Mouse (Mus musculus): ENCODE measurements at regions not wholly inside any gene's neighbourhood (a gene's known extent, or its start where the extent isn't known, plus 50 kb on each side); places are given as distances from the start of the nearest gene placed in this dataset.

GRCm38 (mm10) chr5:141138771-141139360 lies 102.4 kb upstream of the Sdk1 start:
- TF ChIP-seq NANOG (IDR thresholded peaks at IDR 0.05; ENCODE audit: borderline replicate concordance, low read length) (no peak), POU5F1 (IDR thresholded peaks at IDR 0.05; ENCODE audit: borderline replicate concordance, low read length) (no peak), CTCF (conservative IDR thresholded peaks at IDR 0.05; ENCODE audit: low read length) (no peak)
- Histone ChIP-seq H3K4me3 (replicated peaks; ENCODE audit: low read length) (no peak overlapping the region), H3K36me3 (ENCODE audit: insufficient read depth, low read length) (no peaks in the 10 kb centered on the region), H3K4me1 (replicated peaks; ENCODE audit: low read depth, low read length) (peaks cover 24% of the 10 kb centered on the region), H3K27me3 (ENCODE audit: insufficient read depth, low read length) (no peaks in the 10 kb centered on the region), H3K9me3 (ENCODE audit: low read length) (no peaks in the 10 kb centered on the region)

- H3K4me3 ChIP-seq (replicated peaks; ENCODE audit: low read length), result no peak overlapping the region
- H3K9me3 ChIP-seq (ENCODE audit: low read length), result no peaks in the 10 kb centered on the region
- H3K36me3 ChIP-seq (ENCODE audit: insufficient read depth, low read length), result no peaks in the 10 kb centered on the region
- TF ChIP-seq CTCF (conservative IDR thresholded peaks at IDR 0.05; ENCODE audit: low read length) (no peak), NANOG (IDR thresholded peaks at IDR 0.05; ENCODE audit: borderline replicate concordance, low read length) (no peak), POU5F1 (IDR thresholded peaks at IDR 0.05; ENCODE audit: borderline replicate concordance, low read length) (no peak)
- peaks cover 24% of the 10 kb centered on the region for H3K4me1 ChIP-seq (replicated peaks; ENCODE audit: low read depth, low read length)
- H3K27me3 ChIP-seq (ENCODE audit: insufficient read depth, low read length), result no peaks in the 10 kb centered on the region
Observed at GRCm38 (mm10) chr5:141139361-141139912, 101.9 kb upstream of the Sdk1 start.

- Histone ChIP-seq H3K9me3 (ENCODE audit: low read length) (no peaks in the 10 kb centered on the region), H3K4me3 (replicated peaks; ENCODE audit: low read length) (no peak overlapping the region), H3K4me1 (replicated peaks; ENCODE audit: low read depth, low read length) (no peaks in the 10 kb centered on the region), H3K27me3 (ENCODE audit: insufficient read depth, low read length) (no peaks in the 10 kb centered on the region), H3K36me3 (ENCODE audit: insufficient read depth, low read length) (no peaks in the 10 kb centered on the region)
- TF ChIP-seq POU5F1 (IDR thresholded peaks at IDR 0.05; ENCODE audit: borderline replicate concordance, low read length), result no peak
- no peak for TF ChIP-seq NANOG (IDR thresholded peaks at IDR 0.05; ENCODE audit: borderline replicate concordance, low read length)
- TF ChIP-seq CTCF (conservative IDR thresholded peaks at IDR 0.05; ENCODE audit: low read length), result no peak
Observed at GRCm38 (mm10) chr5:141160391-141160790, 80.9 kb upstream of the Sdk1 start.

GRCm38 (mm10) chr5:141160956-141161355 lies 80.3 kb upstream of the Sdk1 start:
- Histone ChIP-seq H3K36me3 (ENCODE audit: insufficient read depth, low read length) (no peaks in the 10 kb centered on the region), H3K27me3 (ENCODE audit: insufficient read depth, low read length) (no peaks in the 10 kb centered on the region), H3K4me3 (replicated peaks; ENCODE audit: low read length) (no peak overlapping the region), H3K4me1 (replicated peaks; ENCODE audit: low read depth, low read length) (no peaks in the 10 kb centered on the region), H3K9me3 (ENCODE audit: low read length) (no peaks in the 10 kb centered on the region)
- no peak for TF ChIP-seq NANOG (IDR thresholded peaks at IDR 0.05; ENCODE audit: borderline replicate concordance, low read length)

- TF ChIP-seq NANOG (IDR thresholded peaks at IDR 0.05; ENCODE audit: borderline replicate concordance, low read length) (no peak), POU5F1 (IDR thresholded peaks at IDR 0.05; ENCODE audit: borderline replicate concordance, low read length) (no peak), CTCF (conservative IDR thresholded peaks at IDR 0.05; ENCODE audit: low read length) (no peak)
- no peaks in the 10 kb centered on the region for H3K36me3 ChIP-seq (ENCODE audit: insufficient read depth, low read length)
Observed at GRCm38 (mm10) chr5:141182442-141182841, 58.8 kb upstream of the Sdk1 start.

GRCm38 (mm10) chr5:141189033-141189432 lies 52.3 kb upstream of the Sdk1 start:
- Histone ChIP-seq H3K4me1 (replicated peaks; ENCODE audit: low read depth, low read length) (no peaks in the 10 kb centered on the region), H3K4me3 (replicated peaks; ENCODE audit: low read length) (no peak overlapping the region), H3K36me3 (ENCODE audit: insufficient read depth, low read length) (no peaks in the 10 kb centered on the region), H3K9me3 (ENCODE audit: low read length) (peaks cover 13% of the 10 kb centered on the region), H3K27me3 (ENCODE audit: insufficient read depth, low read length) (no peaks in the 10 kb centered on the region)
- no peak for TF ChIP-seq CTCF (conservative IDR thresholded peaks at IDR 0.05; ENCODE audit: low read length)
- no peak for TF ChIP-seq POU5F1 (IDR thresholded peaks at IDR 0.05; ENCODE audit: borderline replicate concordance, low read length)
- TF ChIP-seq NANOG (IDR thresholded peaks at IDR 0.05; ENCODE audit: borderline replicate concordance, low read length), result no peak

More at GRCm38 (mm10) chr5:141182442-141182841, 58.8 kb upstream of the Sdk1 start:
- H3K4me1 ChIP-seq (replicated peaks; ENCODE audit: low read depth, low read length), result no peaks in the 10 kb centered on the region
- H3K27me3 ChIP-seq (ENCODE audit: insufficient read depth, low read length), result no peaks in the 10 kb centered on the region
- H3K4me3 ChIP-seq (replicated peaks; ENCODE audit: low read length), result no peak overlapping the region
- H3K9me3 ChIP-seq (ENCODE audit: low read length), result peaks cover 8% of the 10 kb centered on the region

Measured in E14TG2a.4 (cell line).